Mouse (Mus musculus) lung, embryonic 14.5 days (tissue): Measurements from ENCODE around the gene Actn4. TPM values are rescaled to one million over a fixed set of nuclear protein-coding genes. Genes with fewer than 3 reads are reported as not detected.
A peak's percentile ranks its signal among the peaks of the same experiment; 100 is the strongest.

Experiments
- ATAC-seq: fragments of 200-750 bp; cut with Nextera tagmentation; 2 replicates; pipeline ENCODE4 v1.8.0; 2017; ENCODE audit warnings: mild to moderate bottlenecking, moderate TSS enrichment, moderate library complexity; ENCODE audit not compliant: insufficient read depth
- DNase-seq: peaks from one replicate; pipeline ENCODE4 v3.0.0-alpha.2; 2015
- H3K27ac ChIP-seq: fragments of 300-500 bp; sonication (generic); 2 replicates; pipeline ENCODE4 v1.5.1; 2014; ENCODE audit warnings: low read depth, mild to moderate bottlenecking, moderate library complexity
- H3K27me3 ChIP-seq: fragments of 300-500 bp; sonication (generic); 2 replicates; pipeline ENCODE4 v1.6.1; 2014; ENCODE audit warnings: low read length, control low read depth; ENCODE audit not compliant: insufficient read depth
- H3K36me3 ChIP-seq: fragments of 300-500 bp; sonication (generic); 2 replicates; pipeline ENCODE4 v1.6.1; 2014; ENCODE audit warnings: control low read depth; ENCODE audit not compliant: insufficient read depth
- H3K4me1 ChIP-seq: fragments of 300-500 bp; sonication (generic); 2 replicates; pipeline ENCODE4 v1.6.1; 2014; ENCODE audit warnings: antibody characterized with exemption, control low read depth; ENCODE audit not compliant: insufficient read depth
- H3K4me2 ChIP-seq: fragments of 300-500 bp; sonication (generic); 2 replicates; pipeline ENCODE4 v1.6.1; 2014; ENCODE audit warnings: mild to moderate bottlenecking
- H3K4me3 ChIP-seq: fragments of 300-500 bp; sonication (generic); 2 replicates; pipeline ENCODE4 v1.5.1; 2014; ENCODE audit warnings: low read depth, low read length
- H3K9ac ChIP-seq: fragments of 300-500 bp; sonication (generic); 2 replicates; pipeline ENCODE4 v1.6.1; 2014
- H3K9me3 ChIP-seq: fragments of 300-500 bp; sonication (generic); 2 replicates; pipeline ENCODE4 v1.6.1; 2016; ENCODE audit warnings: low read depth, low read length, control low read depth
- CTCF ChIP-seq: IDR thresholded peaks from 2 replicates; pipeline ENCODE4 v1.5.1; 2016; ENCODE audit warnings: antibody characterized with exemption, low read depth
- WGBS: fragments of 180-500 bp; shearing (Covaris S2); extraction: QIAGEN DNeasy Blood & Tissue Kit; methylation state at CpG from one replicate; pipeline ENCODE4 v1.1.7; 2014; 5-methylcytosine and 5-hydroxymethylcytosine counted together
- polyA plus RNA-seq: library from polyadenylated mRNA; unstranded; fragments of >200 nt; fragmentation: Nextera tagmentation; extraction: Ambion mirVana; gene quantifications from 2 replicates; pipeline ENCODE4 v1.2.1, GENCODE M21; 2014

The Actn4 gene
- polyA plus RNA-seq, 1 experiment from 2014 or later, result 270 TPM

DNA sequence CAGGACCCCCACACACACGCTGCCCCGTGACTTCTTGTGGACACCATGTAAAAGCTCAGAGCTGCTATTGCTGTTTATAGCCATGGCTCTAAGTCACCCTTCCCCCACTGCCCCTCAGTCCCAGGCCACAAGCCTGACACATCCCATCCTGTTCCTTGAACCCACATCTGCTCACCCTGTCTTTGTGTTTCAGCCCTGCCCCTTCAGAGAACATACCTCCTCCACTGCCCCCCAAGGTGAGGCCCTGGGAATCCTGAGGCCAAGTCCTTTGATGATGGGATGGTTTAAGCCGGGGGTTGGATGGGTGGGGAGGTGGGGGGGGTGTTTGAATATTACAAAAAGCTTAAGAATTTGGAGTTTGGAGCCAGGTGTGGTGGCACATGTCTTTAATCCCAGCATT, 30.9 kb upstream of the Actn4 start:
- no peak for DNase-seq
- Histone ChIP-seq H3K27me3 (no peaks in the 10 kb centered on the region), H3K27ac (no peak overlapping the region), H3K4me1 (no peaks in the 10 kb centered on the region), H3K36me3 (no peaks in the 10 kb centered on the region), H3K9me3 (no peaks in the 10 kb centered on the region), H3K9ac (no peak overlapping the region), H3K4me2 (no peak overlapping the region), H3K4me3 (no peak overlapping the region)
- WGBS, result 84% methylated on average over 3 of the region's 3 CpGs
- ATAC-seq, result no peak
- TF ChIP-seq CTCF, result no peak

DNA sequence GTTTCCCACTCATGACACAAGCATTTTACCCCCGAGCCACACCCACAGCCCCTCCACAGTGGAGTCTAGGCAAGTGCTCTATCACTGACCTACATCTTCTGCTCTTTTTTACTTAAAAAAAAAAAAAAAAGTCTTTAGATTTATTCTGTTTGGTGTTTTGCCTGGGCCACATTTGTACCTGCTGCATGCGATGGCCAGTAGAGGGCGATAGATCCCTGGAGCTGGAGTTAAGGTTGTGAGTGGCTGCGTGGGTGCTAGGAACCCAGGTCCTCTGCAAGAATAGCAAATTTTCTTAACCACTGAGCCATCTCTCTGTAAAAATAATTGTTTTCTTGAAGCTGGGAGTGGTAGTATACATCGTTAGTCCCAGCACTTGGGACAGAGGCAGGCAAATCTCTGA, 29.5 kb upstream of the Actn4 start:
- DNase-seq, result no peak
- Histone ChIP-seq H3K4me1 (no peaks in the 10 kb centered on the region), H3K27ac (no peak overlapping the region), H3K9ac (no peak overlapping the region), H3K27me3 (no peaks in the 10 kb centered on the region), H3K9me3 (no peaks in the 10 kb centered on the region), H3K4me3 (no peak overlapping the region), H3K36me3 (no peaks in the 10 kb centered on the region), H3K4me2 (no peak overlapping the region)
- peak; percentile 49 for TF ChIP-seq CTCF
- WGBS, result 60% methylated on average over 5 of the region's 5 CpGs
- ATAC-seq, result no peak

DNA sequence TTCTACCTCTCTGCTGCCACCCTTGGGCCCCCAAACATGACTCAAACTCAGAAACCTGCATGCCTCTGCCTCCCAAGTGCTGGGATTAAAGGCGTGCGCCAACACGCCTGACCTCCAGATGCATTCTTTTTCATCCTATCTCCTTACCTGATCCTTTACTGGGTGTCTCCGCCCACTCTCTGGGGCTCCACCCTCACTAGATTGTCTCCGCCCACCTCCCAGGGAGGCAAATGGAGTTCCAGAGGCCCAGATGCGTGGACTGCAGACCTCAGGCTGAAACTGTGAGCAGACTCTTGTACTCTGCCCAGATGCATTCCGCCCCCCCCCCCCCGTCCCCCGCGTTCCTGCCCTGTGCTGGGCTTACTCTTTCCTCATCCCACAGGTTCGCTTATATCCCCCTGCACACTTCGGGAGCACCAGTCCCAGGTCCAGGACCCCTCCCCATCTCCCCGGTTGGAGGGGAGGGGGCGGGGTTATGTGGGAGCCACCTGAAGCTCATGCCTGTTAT, 28.7 kb upstream of the Actn4 start:
- Histone ChIP-seq H3K27ac (no peak overlapping the region), H3K27me3 (no peaks in the 10 kb centered on the region), H3K4me2 (no peak overlapping the region), H3K9ac (no peak overlapping the region), H3K4me3 (no peak overlapping the region), H3K9me3 (no peaks in the 10 kb centered on the region), H3K4me1 (no peaks in the 10 kb centered on the region), H3K36me3 (no peaks in the 10 kb centered on the region)
- no peak for ATAC-seq
- 46% methylated on average over 14 of the region's 14 CpGs for WGBS
- no peak for DNase-seq
- TF ChIP-seq CTCF, result no peak

DNA sequence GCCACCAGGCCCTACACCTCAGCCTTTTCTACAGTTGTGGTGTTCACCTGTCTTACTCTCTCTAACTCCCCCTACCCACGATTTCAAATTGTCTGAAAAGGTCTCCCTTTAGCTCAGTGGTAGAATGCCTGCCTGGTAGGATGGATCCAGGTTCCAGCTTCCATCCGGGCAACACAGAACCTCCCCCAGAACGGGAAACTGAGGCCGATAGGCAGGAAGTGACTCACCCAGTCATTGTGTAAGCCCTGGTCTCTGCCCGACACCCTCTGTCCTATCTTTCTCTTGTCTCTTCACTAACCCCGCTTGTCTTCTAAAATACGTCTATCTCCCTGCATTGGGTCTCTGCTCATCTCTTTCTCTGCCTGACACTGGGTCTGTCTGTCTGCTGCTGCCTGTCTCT, 23.1 kb upstream of the Actn4 start:
- DNase-seq (no peak), ATAC-seq (no peak)
- Histone ChIP-seq H3K4me2 (no peak overlapping the region), H3K4me3 (no peak overlapping the region), H3K9ac (no peak overlapping the region), H3K9me3 (no peaks in the 10 kb centered on the region), H3K27ac (no peak overlapping the region), H3K27me3 (no peaks in the 10 kb centered on the region), H3K36me3 (no peaks in the 10 kb centered on the region), H3K4me1 (peaks cover 6% of the 10 kb centered on the region; the same call in 1 of the 2 replicates)
- 79% methylated on average over 7 of the region's 7 CpGs for WGBS
- TF ChIP-seq CTCF, result no peak

DNA sequence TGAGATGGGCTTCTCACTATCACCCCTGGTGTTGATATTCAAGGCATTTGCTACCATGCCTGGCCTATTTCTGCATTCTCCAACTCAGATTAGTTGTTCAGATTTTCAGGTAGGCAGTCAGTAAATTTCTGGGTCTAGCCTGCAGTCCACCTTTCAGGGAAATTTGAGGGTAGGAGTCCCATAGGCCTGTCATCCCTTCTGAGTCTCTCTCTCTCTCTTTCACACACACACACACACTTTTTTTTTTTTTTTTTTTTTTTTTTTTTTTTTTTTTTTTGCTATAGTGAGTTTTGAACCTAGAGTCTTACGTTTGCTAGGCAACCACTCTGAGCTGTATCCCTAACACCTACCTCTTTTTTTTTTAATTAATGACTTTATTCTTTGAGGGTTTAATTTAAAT, 22.3 kb upstream of the Actn4 start:
- DNase-seq, result no peak
- Histone ChIP-seq H3K27ac (no peak overlapping the region), H3K4me1 (peaks cover 6% of the 10 kb centered on the region; the same call in 1 of the 2 replicates), H3K27me3 (no peaks in the 10 kb centered on the region), H3K4me2 (no peak overlapping the region), H3K4me3 (no peak overlapping the region), H3K36me3 (peaks cover 3% of the 10 kb centered on the region; the same call in 1 of the 2 replicates), H3K9ac (no peak overlapping the region), H3K9me3 (no peaks in the 10 kb centered on the region)
- ATAC-seq, result no peak
- TF ChIP-seq CTCF, result no peak
- WGBS, result 88% methylated on average over 1 of the region's 1 CpGs

DNA sequence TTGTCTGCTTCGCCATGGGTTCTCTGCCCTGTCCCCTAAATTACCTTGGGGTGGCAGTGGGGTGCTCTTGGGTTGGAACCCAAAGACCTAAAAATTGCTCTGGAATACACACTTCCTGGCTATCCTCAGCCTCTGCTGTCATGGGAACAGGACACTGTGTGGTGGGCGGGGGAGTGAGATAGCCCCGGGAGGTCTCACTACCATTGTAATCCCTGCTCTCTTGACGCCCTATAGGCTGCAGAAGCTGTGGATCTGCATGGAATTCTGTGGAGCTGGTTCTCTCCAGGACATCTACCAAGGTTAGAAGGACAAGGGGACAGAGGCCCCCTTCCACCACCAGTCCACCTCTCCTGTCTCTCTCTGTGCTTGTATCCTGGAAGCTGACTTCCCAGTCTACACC, 21.7 kb upstream of the Actn4 start:
- no peak overlapping the region for H3K4me2 ChIP-seq
- DNase-seq, result no peak
- H3K4me1 ChIP-seq, result peaks cover 6% of the 10 kb centered on the region; the same call in 1 of the 2 replicates
- no peaks in the 10 kb centered on the region for H3K27me3 ChIP-seq
- H3K36me3 ChIP-seq, result peaks cover 9% of the 10 kb centered on the region
- H3K27ac ChIP-seq, result no peak overlapping the region
- no peak overlapping the region for H3K4me3 ChIP-seq
- 73% methylated on average over 4 of the region's 4 CpGs for WGBS
- ATAC-seq, result no peak
- TF ChIP-seq CTCF, result no peak
- no peak overlapping the region for H3K9ac ChIP-seq
- no peaks in the 10 kb centered on the region for H3K9me3 ChIP-seq

DNA sequence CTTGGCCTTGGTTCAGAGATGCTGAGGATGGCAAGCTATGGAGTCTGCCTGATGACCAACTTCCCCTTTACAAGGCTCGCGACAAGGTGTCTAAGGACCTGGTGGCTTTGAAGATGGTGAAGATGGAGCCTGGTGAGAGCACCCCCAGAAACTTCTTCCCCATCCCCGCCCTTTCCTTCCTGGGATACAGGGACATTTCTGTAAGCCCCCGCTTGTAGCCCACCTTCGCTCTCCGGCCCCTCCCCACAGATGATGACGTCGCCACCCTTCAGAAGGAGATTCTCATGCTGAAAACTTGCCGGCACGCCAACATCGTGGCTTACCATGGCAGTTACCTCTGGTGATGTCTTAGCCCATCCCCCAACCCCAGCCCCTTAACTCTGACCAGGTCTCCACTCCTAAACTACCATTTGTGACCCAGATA, 21.0 kb upstream of the Actn4 start:
- Histone ChIP-seq H3K9me3 (no peaks in the 10 kb centered on the region), H3K4me3 (peak overlapping the region; percentile 76; the same call in 1 of the 2 replicates), H3K36me3 (peaks cover 16% of the 10 kb centered on the region), H3K4me2 (peak overlapping the region; percentile 89), H3K27me3 (no peaks in the 10 kb centered on the region), H3K9ac (peak overlapping the region; percentile 68; the same call in 1 of the 2 replicates), H3K4me1 (peaks cover 6% of the 10 kb centered on the region; the same call in 1 of the 2 replicates), H3K27ac (no peak overlapping the region)
- no peak for ATAC-seq
- no peak for DNase-seq
- TF ChIP-seq CTCF, result no peak
- 68% methylated on average over 11 of the region's 11 CpGs for WGBS
